Mouse (Mus musculus) common myeloid progenitor, adult 5-6 weeks (primary cell): ENCODE measurements around the gene Adi1. TPM values are rescaled to one million over a fixed set of nuclear protein-coding genes. Genes with fewer than 3 reads are reported as not detected.

Source experiments
- ATAC-seq: replicated peaks from 2 replicates; pipeline ENCODE4 v1.8.0; 2016; ENCODE audit warnings: low read depth, mild to moderate bottlenecking, moderate TSS enrichment, inconsistent platforms; ENCODE audit not compliant: poor library complexity, severe bottlenecking
- total RNA-seq: library from RNA; stranded (forward); fragments of 200-1000, 187-1606 nt; gene quantifications from 2 replicates; pipeline ENCODE4 v1.2.3, GENCODE M21; 2017

Gene Adi1
- total RNA-seq, 1 experiment from 2014 or later, result 49.0 TPM

GRCm38 (mm10) chr12:28693738-28694137, 18.7 kb downstream of the Adi1 start:
- ATAC-seq, result no peak

- ATAC-seq, result no peak
Observed at GRCm38 (mm10) chr12:28694231-28694630, 19.2 kb downstream of the Adi1 start.

- no peak for ATAC-seq
Observed at GRCm38 (mm10) chr12:28694776-28695175, 19.7 kb downstream of the Adi1 start.

GRCm38 (mm10) chr12:28697821-28698595, 23.0 kb downstream of the Adi1 start:
- peak; percentile 20 for ATAC-seq

- ATAC-seq, result no peak
Observed at GRCm38 (mm10) chr12:28699086-28699485, 24.1 kb downstream of the Adi1 start.

GRCm38 (mm10) chr12:28699656-28700055, 24.6 kb downstream of the Adi1 start:
- peak; percentile 75 for ATAC-seq

GRCm38 (mm10) chr12:28700101-28700511, 25.1 kb downstream of the Adi1 start:
- ATAC-seq, result no peak

GRCm38 (mm10) chr12:28700561-28701025, 25.6 kb downstream of the Adi1 start:
- ATAC-seq, result no peak

GRCm38 (mm10) chr12:28701302-28701701, 26.3 kb downstream of the Adi1 start:
- no peak for ATAC-seq

- ATAC-seq, result no peak
Observed at GRCm38 (mm10) chr12:28704381-28704780, 29.4 kb downstream of the Adi1 start.

- ATAC-seq, result no peak
Observed at GRCm38 (mm10) chr12:28705204-28705603, 30.2 kb downstream of the Adi1 start.

- no peak for ATAC-seq
Observed at GRCm38 (mm10) chr12:28708154-28708553, 33.1 kb downstream of the Adi1 start.

GRCm38 (mm10) chr12:28710566-28711185, 35.6 kb downstream of the Adi1 start:
- no peak for ATAC-seq

- ATAC-seq, result no peak
Observed at GRCm38 (mm10) chr12:28714822-28715632, 40.0 kb downstream of the Adi1 start.

- ATAC-seq, result no peak
Observed at GRCm38 (mm10) chr12:28717066-28717465, 42.0 kb downstream of the Adi1 start.

GRCm38 (mm10) chr12:28718106-28718505, 43.1 kb downstream of the Adi1 start:
- ATAC-seq, result no peak

- ATAC-seq, result no peak
Observed at GRCm38 (mm10) chr12:28724366-28724765, 49.3 kb downstream of the Adi1 start.

- no peak for ATAC-seq
Observed at GRCm38 (mm10) chr12:28726204-28726603, 51.2 kb downstream of the Adi1 start.

- no peak for ATAC-seq
Observed at GRCm38 (mm10) chr12:28727061-28727460, 52.0 kb downstream of the Adi1 start.
